Mouse (Mus musculus): ENCODE results near the gene Gatm. TPM values are rescaled to one million over a fixed set of nuclear protein-coding genes. Genes with fewer than 3 reads are reported as not detected.

The Gatm gene
- polyA plus RNA-seq, 1 experiment from 2014 or later = 13.2 TPM

- Histone ChIP-seq H3K4me2 (ENCODE audit: low read length) (no peak overlapping the region), H3K9ac (ENCODE audit: low read length) (no peak overlapping the region), H3K4me1 (replicated peaks; ENCODE audit: control insufficient read depth, insufficient read depth, low read length) (no peaks in the 10 kb centered on the region), H3K36me3 (ENCODE audit: control insufficient read depth, insufficient read depth, low read length) (no peaks in the 10 kb centered on the region), H3K27ac (ENCODE audit: low read depth) (no peak overlapping the region), H3K4me3 (ENCODE audit: low read depth, low read length) (no peak overlapping the region), H3K27me3 (replicated peaks; ENCODE audit: control insufficient read depth, insufficient read depth, low read length) (no peaks in the 10 kb centered on the region), H3K9me3 (ENCODE audit: control insufficient read depth, low read length) (no peaks in the 10 kb centered on the region)
- DNase-seq (ENCODE audit: low spot score) (no peak), ATAC-seq (replicated peaks; ENCODE audit: low FRiP score, low TSS enrichment, low read depth) (no peak)
- 57% methylated on average over 2 of the region's 2 CpGs for WGBS
These were observed 19.9 kb downstream of the Gatm start for GRCm38 (mm10) chr2:122591213-122591612.

GRCm38 (mm10) chr2:122590351-122590750 is 20.8 kb downstream of the Gatm start:
- no peak overlapping the region for H3K4me3 ChIP-seq (ENCODE audit: low read depth, low read length)
- ATAC-seq (replicated peaks; ENCODE audit: low FRiP score, low TSS enrichment, low read depth) (no peak), DNase-seq (ENCODE audit: low spot score) (no peak)
- no peaks in the 10 kb centered on the region for H3K9me3 ChIP-seq (ENCODE audit: control insufficient read depth, low read length)
- no peaks in the 10 kb centered on the region for H3K27me3 ChIP-seq (replicated peaks; ENCODE audit: control insufficient read depth, insufficient read depth, low read length)
- no peaks in the 10 kb centered on the region for H3K36me3 ChIP-seq (ENCODE audit: control insufficient read depth, insufficient read depth, low read length)
- H3K9ac ChIP-seq (ENCODE audit: low read length) = no peak overlapping the region
- WGBS = 77% methylated on average over 1 of the region's 1 CpGs
- H3K27ac ChIP-seq (ENCODE audit: low read depth) = no peak overlapping the region
- H3K4me1 ChIP-seq (replicated peaks; ENCODE audit: control insufficient read depth, insufficient read depth, low read length) = no peaks in the 10 kb centered on the region
- H3K4me2 ChIP-seq (ENCODE audit: low read length) = no peak overlapping the region

- Histone ChIP-seq H3K4me3 (ENCODE audit: low read depth, low read length) (no peak overlapping the region), H3K9ac (ENCODE audit: low read length) (no peak overlapping the region), H3K4me2 (ENCODE audit: low read length) (no peak overlapping the region), H3K27me3 (replicated peaks; ENCODE audit: control insufficient read depth, insufficient read depth, low read length) (no peaks in the 10 kb centered on the region), H3K36me3 (ENCODE audit: control insufficient read depth, insufficient read depth, low read length) (no peaks in the 10 kb centered on the region), H3K27ac (ENCODE audit: low read depth) (no peak overlapping the region), H3K9me3 (ENCODE audit: control insufficient read depth, low read length) (no peaks in the 10 kb centered on the region), H3K4me1 (replicated peaks; ENCODE audit: control insufficient read depth, insufficient read depth, low read length) (no peaks in the 10 kb centered on the region)
- 92% methylated on average over 8 of the region's 8 CpGs for WGBS
- no peak for ATAC-seq (replicated peaks; ENCODE audit: low FRiP score, low TSS enrichment, low read depth)
- no peak for DNase-seq (ENCODE audit: low spot score)
These were observed 23.1 kb downstream of the Gatm start for GRCm38 (mm10) chr2:122587861-122588519.

GRCm38 (mm10) chr2:122586258-122586657 is 24.8 kb downstream of the Gatm start:
- no peaks in the 10 kb centered on the region for H3K36me3 ChIP-seq (ENCODE audit: control insufficient read depth, insufficient read depth, low read length)
- DNase-seq (ENCODE audit: low spot score) (no peak), ATAC-seq (replicated peaks; ENCODE audit: low FRiP score, low TSS enrichment, low read depth) (no peak)
- WGBS = 62% methylated on average over 3 of the region's 3 CpGs
- no peak overlapping the region for H3K9ac ChIP-seq (ENCODE audit: low read length)
- no peaks in the 10 kb centered on the region for H3K27me3 ChIP-seq (replicated peaks; ENCODE audit: control insufficient read depth, insufficient read depth, low read length)
- H3K4me3 ChIP-seq (ENCODE audit: low read depth, low read length) = no peak overlapping the region
- H3K27ac ChIP-seq (ENCODE audit: low read depth) = no peak overlapping the region
- H3K9me3 ChIP-seq (ENCODE audit: control insufficient read depth, low read length) = no peaks in the 10 kb centered on the region
- no peak overlapping the region for H3K4me2 ChIP-seq (ENCODE audit: low read length)
- no peaks in the 10 kb centered on the region for H3K4me1 ChIP-seq (replicated peaks; ENCODE audit: control insufficient read depth, insufficient read depth, low read length)

GRCm38 (mm10) chr2:122582324-122582723 is 28.8 kb downstream of the Gatm start:
- Histone ChIP-seq H3K9me3 (ENCODE audit: control insufficient read depth, low read length) (no peaks in the 10 kb centered on the region), H3K4me1 (replicated peaks; ENCODE audit: control insufficient read depth, insufficient read depth, low read length) (no peaks in the 10 kb centered on the region), H3K9ac (ENCODE audit: low read length) (no peak overlapping the region), H3K27ac (ENCODE audit: low read depth) (no peak overlapping the region), H3K36me3 (ENCODE audit: control insufficient read depth, insufficient read depth, low read length) (no peaks in the 10 kb centered on the region), H3K27me3 (replicated peaks; ENCODE audit: control insufficient read depth, insufficient read depth, low read length) (no peaks in the 10 kb centered on the region), H3K4me3 (ENCODE audit: low read depth, low read length) (no peak overlapping the region), H3K4me2 (ENCODE audit: low read length) (no peak overlapping the region)
- no peak for ATAC-seq (replicated peaks; ENCODE audit: low FRiP score, low TSS enrichment, low read depth)
- no peak for DNase-seq (ENCODE audit: low spot score)
- WGBS = 94% methylated on average over 3 of the region's 3 CpGs

GRCm38 (mm10) chr2:122581361-122582017 is 29.6 kb downstream of the Gatm start:
- no peaks in the 10 kb centered on the region for H3K36me3 ChIP-seq (ENCODE audit: control insufficient read depth, insufficient read depth, low read length)
- H3K4me2 ChIP-seq (ENCODE audit: low read length) = no peak overlapping the region
- no peak overlapping the region for H3K9ac ChIP-seq (ENCODE audit: low read length)
- no peak overlapping the region for H3K27ac ChIP-seq (ENCODE audit: low read depth)
- H3K4me1 ChIP-seq (replicated peaks; ENCODE audit: control insufficient read depth, insufficient read depth, low read length) = no peaks in the 10 kb centered on the region
- H3K9me3 ChIP-seq (ENCODE audit: control insufficient read depth, low read length) = no peaks in the 10 kb centered on the region
- no peaks in the 10 kb centered on the region for H3K27me3 ChIP-seq (replicated peaks; ENCODE audit: control insufficient read depth, insufficient read depth, low read length)
- WGBS = 62% methylated on average over 3 of the region's 3 CpGs
- H3K4me3 ChIP-seq (ENCODE audit: low read depth, low read length) = no peak overlapping the region
- ATAC-seq (replicated peaks; ENCODE audit: low FRiP score, low TSS enrichment, low read depth) (no peak), DNase-seq (ENCODE audit: low spot score) (no peak)

- 0 out of 2 replicates have a peak, but pooled peaks cover 4% of the 10 kb centered on the region for H3K4me1 ChIP-seq (replicated peaks; ENCODE audit: control insufficient read depth, insufficient read depth, low read length)
- DNase-seq (ENCODE audit: low spot score) = no peak
- no peak overlapping the region for H3K4me3 ChIP-seq (ENCODE audit: low read depth, low read length)
- no peaks in the 10 kb centered on the region for H3K9me3 ChIP-seq (ENCODE audit: control insufficient read depth, low read length)
- no peak overlapping the region for H3K4me2 ChIP-seq (ENCODE audit: low read length)
- 48% methylated on average over 10 of the region's 10 CpGs for WGBS
- no peak for ATAC-seq (replicated peaks; ENCODE audit: low FRiP score, low TSS enrichment, low read depth)
- H3K27me3 ChIP-seq (replicated peaks; ENCODE audit: control insufficient read depth, insufficient read depth, low read length) = no peaks in the 10 kb centered on the region
- no peak overlapping the region for H3K27ac ChIP-seq (ENCODE audit: low read depth)
- H3K9ac ChIP-seq (ENCODE audit: low read length) = no peak overlapping the region
- no peaks in the 10 kb centered on the region for H3K36me3 ChIP-seq (ENCODE audit: control insufficient read depth, insufficient read depth, low read length)
These were observed 30.7 kb downstream of the Gatm start for GRCm38 (mm10) chr2:122580426-122580825.

- H3K27ac ChIP-seq (ENCODE audit: low read depth) = no peak overlapping the region
- no peaks in the 10 kb centered on the region for H3K36me3 ChIP-seq (ENCODE audit: control insufficient read depth, insufficient read depth, low read length)
- no peaks in the 10 kb centered on the region for H3K27me3 ChIP-seq (replicated peaks; ENCODE audit: control insufficient read depth, insufficient read depth, low read length)
- 83% methylated on average over 1 of the region's 1 CpGs for WGBS
- DNase-seq (ENCODE audit: low spot score) = no peak
- ATAC-seq (replicated peaks; ENCODE audit: low FRiP score, low TSS enrichment, low read depth) = no peak
- no peak overlapping the region for H3K4me3 ChIP-seq (ENCODE audit: low read depth, low read length)
- 0 out of 2 replicates have a peak, but pooled peaks cover 4% of the 10 kb centered on the region for H3K4me1 ChIP-seq (replicated peaks; ENCODE audit: control insufficient read depth, insufficient read depth, low read length)
- H3K9me3 ChIP-seq (ENCODE audit: control insufficient read depth, low read length) = no peaks in the 10 kb centered on the region
- H3K4me2 ChIP-seq (ENCODE audit: low read length) = no peak overlapping the region
- no peak overlapping the region for H3K9ac ChIP-seq (ENCODE audit: low read length)
These were observed 33.8 kb downstream of the Gatm start for GRCm38 (mm10) chr2:122577316-122577715.

GRCm38 (mm10) chr2:122576295-122576694 is 34.8 kb downstream of the Gatm start:
- no peak for ATAC-seq (replicated peaks; ENCODE audit: low FRiP score, low TSS enrichment, low read depth)
- Histone ChIP-seq H3K9ac (ENCODE audit: low read length) (no peak overlapping the region), H3K4me3 (ENCODE audit: low read depth, low read length) (no peak overlapping the region), H3K4me2 (ENCODE audit: low read length) (peak overlapping the region; percentile 18; the same call in 1 of the 2 replicates), H3K27me3 (replicated peaks; ENCODE audit: control insufficient read depth, insufficient read depth, low read length) (no peaks in the 10 kb centered on the region), H3K9me3 (ENCODE audit: control insufficient read depth, low read length) (no peaks in the 10 kb centered on the region), H3K27ac (ENCODE audit: low read depth) (no peak overlapping the region), H3K36me3 (ENCODE audit: control insufficient read depth, insufficient read depth, low read length) (no peaks in the 10 kb centered on the region), H3K4me1 (replicated peaks; ENCODE audit: control insufficient read depth, insufficient read depth, low read length) (0 out of 2 replicates have a peak, but pooled peaks cover 4% of the 10 kb centered on the region)
- no peak for DNase-seq (ENCODE audit: low spot score)
- 12% methylated on average over 5 of the region's 5 CpGs for WGBS
